Mouse (Mus musculus) myocyte (in vitro differentiated cells): ENCODE data around the gene Zfp771.

Source experiments
- CEBPB ChIP-seq: IDR thresholded peaks from 2 replicates; pipeline ENCODE4 v1.6.1; 2011; ENCODE audit warnings: mild to moderate bottlenecking, moderate library complexity; ENCODE audit not compliant: poor library complexity, insufficient read depth, severe bottlenecking
- E2F4 ChIP-seq: IDR thresholded peaks from one replicate; pipeline ENCODE4 v1.6.1; 2011; ENCODE audit warnings: mild to moderate bottlenecking, control low read depth, moderate library complexity; ENCODE audit not compliant: insufficient read depth
- MAX ChIP-seq: IDR thresholded peaks from one replicate; pipeline ENCODE4 v1.6.1; 2011; ENCODE audit warnings: low read depth, mild to moderate bottlenecking, control low read depth
- MYOD1 ChIP-seq, 3 experiments: IDR thresholded peaks; one replicate each; pipeline ENCODE4 v1.6.1; 2011; ENCODE audit warnings: control low read depth in 2 of 3, low read depth in 2 of 3, mild to moderate bottlenecking in 2 of 3, moderate library complexity in 1 of 3; ENCODE audit not compliant: insufficient read length in 2 of 3, control insufficient read depth in 1 of 3
- MYOG ChIP-seq, 3 experiments: IDR thresholded peaks; one replicate each; pipeline ENCODE4 v1.6.1; 2011; ENCODE audit warnings: control low read depth in 2 of 3, low read depth in 2 of 3, mild to moderate bottlenecking in 2 of 3; ENCODE audit not compliant: insufficient read length in 2 of 3, control insufficient read depth in 1 of 3, insufficient read depth in 1 of 3
- POLR2A ChIP-seq: IDR thresholded peaks from one replicate; pipeline ENCODE4 v1.6.1; 2011; ENCODE audit warnings: low read depth, mild to moderate bottlenecking, control low read depth, moderate library complexity; ENCODE audit not compliant: insufficient read length
- POLR2AphosphoS2 ChIP-seq: IDR thresholded peaks from one replicate; pipeline ENCODE4 v1.6.1; 2011; ENCODE audit warnings: low read depth, control low read depth; ENCODE audit not compliant: insufficient read length
- SRF ChIP-seq: IDR thresholded peaks from one replicate; pipeline ENCODE4 v1.6.1; 2011; ENCODE audit warnings: low read depth; ENCODE audit not compliant: control insufficient read depth, insufficient read length
- TCF12 ChIP-seq: IDR thresholded peaks from one replicate; pipeline ENCODE4 v1.6.1; 2011; ENCODE audit warnings: mild to moderate bottlenecking, control low read depth; ENCODE audit not compliant: poor library complexity, insufficient read depth, severe bottlenecking
- USF1 ChIP-seq: IDR thresholded peaks from one replicate; pipeline ENCODE4 v1.6.1; 2011; ENCODE audit warnings: low read depth, mild to moderate bottlenecking, control low read depth, moderate library complexity

DNA sequence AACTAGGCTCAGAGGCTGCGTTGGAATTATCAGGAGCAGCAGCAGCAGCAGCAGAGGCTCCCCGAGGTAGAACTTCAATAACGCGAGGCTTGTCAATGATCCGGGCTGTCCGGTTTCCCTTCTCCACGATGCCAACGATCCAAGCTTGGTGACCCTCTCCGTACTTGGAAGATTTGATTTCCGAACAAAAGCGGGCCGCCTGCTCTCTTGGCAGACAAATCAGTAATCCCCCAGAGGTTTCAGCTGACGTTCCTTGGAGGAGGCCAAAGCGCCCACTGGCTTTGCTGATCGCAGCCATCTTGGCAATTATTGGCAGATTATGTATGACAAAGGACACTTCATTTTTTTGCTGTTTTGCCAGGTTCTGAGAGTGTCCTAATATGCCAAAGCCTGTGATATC, 28.5 kb downstream of the Zfp771 start:
- TF ChIP-seq MAX, result no peak
- no peak for TF ChIP-seq E2F4
- no peak for TF ChIP-seq POLR2AphosphoS2
- TF ChIP-seq USF1, result no peak
- no peak for TF ChIP-seq TCF12
- no peak for TF ChIP-seq POLR2A
- no peak for TF ChIP-seq SRF
- no peak for TF ChIP-seq MYOG (IDR thresholded peaks at IDR 0.05; ENCODE audit: control insufficient read depth in 1 of 3, insufficient read depth in 1 of 3, insufficient read length in 2 of 3, low read depth in 2 of 3)
- no peak for TF ChIP-seq MYOD1 (IDR thresholded peaks at IDR 0.05; ENCODE audit: control insufficient read depth in 1 of 3, insufficient read length in 2 of 3, low read depth in 2 of 3)
- TF ChIP-seq CEBPB, result no peak
